Mouse (Mus musculus): ENCODE measurements around the gene Chd2.

DNA sequence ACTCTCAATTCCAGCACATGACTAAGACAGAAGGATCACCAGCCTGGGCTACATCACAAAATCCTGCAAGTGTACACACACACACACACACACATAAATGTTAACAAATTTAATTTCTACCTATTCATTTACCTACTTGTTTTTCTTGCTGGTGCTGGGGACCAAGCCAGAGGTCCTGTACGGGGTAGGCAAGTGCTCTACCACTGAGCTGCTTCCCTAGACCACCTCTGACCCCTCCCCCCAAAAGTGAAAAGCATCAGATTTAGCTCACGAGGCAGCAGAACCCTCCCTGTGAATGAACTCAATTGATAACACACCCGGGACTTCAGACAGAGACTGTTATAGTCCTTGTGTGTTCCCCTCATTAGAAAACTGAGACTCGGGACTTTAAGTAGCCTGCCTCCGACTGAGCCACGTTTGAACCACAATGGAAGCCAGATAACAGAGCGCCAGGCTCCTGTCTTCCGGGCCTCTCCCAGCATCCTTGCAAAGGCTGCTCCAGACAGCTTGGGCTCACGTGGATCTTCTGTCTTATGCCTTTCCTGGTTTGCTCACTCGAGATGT, 19.9 kb upstream of the Chd2 start:
- no peak for TF ChIP-seq CTCF (IDR thresholded peaks at IDR 0.05; ENCODE audit: low read depth, low read length)
- no peak for TF ChIP-seq GATA1 (IDR thresholded peaks at IDR 0.05; ENCODE audit: borderline replicate concordance, low read length)
- TF ChIP-seq TAL1 (conservative IDR thresholded peaks at IDR 0.05; ENCODE audit: low read depth, low read length): no peak
- TF ChIP-seq GATA2 (IDR thresholded peaks at IDR 0.05; ENCODE audit: borderline replicate concordance, low read depth, low read length): no peak
- no peak for TF ChIP-seq POLR2AphosphoS5 (IDR thresholded peaks at IDR 0.05; ENCODE audit: insufficient replicate concordance, low read depth, low read length)

All from G1E (cell line).